Mouse (Mus musculus) small intestine, adult 2 months (tissue): ENCODE data around the gene Ankib1. TPM values are rescaled to one million over a fixed set of nuclear protein-coding genes. Genes with fewer than 3 reads are reported as not detected.
A peak's percentile ranks its signal among the peaks of the same experiment; 100 is the strongest.
"Not testable (repeated sequence)": the region's sequence is repeated elsewhere in the genome, so short reads cannot be mapped to it uniquely, and the experiment has no call there.

Experiments
- H3K27ac ChIP-seq: fragments of 200-500 bp; 2 replicates; pipeline ENCODE4 v1.5.1; 2012; ENCODE audit warnings: low read depth, low read length, control low read depth, inconsistent platforms; ENCODE audit not compliant: insufficient read depth
- H3K27me3 ChIP-seq: fragments of 200-500 bp; 2 replicates; pipeline ENCODE4 v1.6.1; 2012; ENCODE audit warnings: mild to moderate bottlenecking, moderate library complexity, low read length, inconsistent platforms; ENCODE audit not compliant: control insufficient read depth, insufficient read depth
- H3K36me3 ChIP-seq: fragments of 200-500 bp; 2 replicates; pipeline ENCODE4 v1.6.1; 2012; ENCODE audit warnings: mild to moderate bottlenecking, low read length, control low read depth, inconsistent platforms; ENCODE audit not compliant: control insufficient read depth, insufficient read depth
- H3K4me1 ChIP-seq: fragments of 200-500 bp; 2 replicates; pipeline ENCODE4 v1.6.1; 2012; ENCODE audit warnings: low read length, inconsistent platforms, mixed read lengths; ENCODE audit not compliant: control insufficient read depth, insufficient read depth, insufficient read length
- H3K4me3 ChIP-seq: fragments of 200-500 bp; 2 replicates; pipeline ENCODE4 v1.5.1; 2012; ENCODE audit warnings: low read depth, mild to moderate bottlenecking, control low read depth, inconsistent platforms, low read length, moderate library complexity
- CTCF ChIP-seq: fragments of 200-500 bp; IDR thresholded peaks from 2 replicates; pipeline ENCODE4 v1.5.1; 2012; ENCODE audit warnings: low read depth, mild to moderate bottlenecking, control low read depth, inconsistent platforms, low read length, moderate library complexity, mixed read lengths; ENCODE audit not compliant: insufficient replicate concordance, insufficient read length; ENCODE audit errors: extremely low read depth
- POLR2A ChIP-seq: fragments of 200-500 bp; IDR thresholded peaks from 2 replicates; pipeline ENCODE4 v1.6.1; 2012; ENCODE audit warnings: low read depth, mild to moderate bottlenecking, control low read depth, inconsistent platforms, low read length, moderate library complexity
- WGBS: fragments of 180-500 bp; shearing (Covaris S2); methylation state at CpG from one replicate; pipeline ENCODE4 v1.1.7; 2018; 5-methylcytosine and 5-hydroxymethylcytosine counted together
- polyA plus RNA-seq: library from polyadenylated mRNA; depleted of rRNA; stranded (reverse); fragments of >200 nt; gene quantifications from 2 replicates; pipeline ENCODE4 v1.2.3, GENCODE M21; 2012

Gene Ankib1
- polyA plus RNA-seq, 1 experiment = 6.3 TPM

GRCm38 (mm10) chr5:3783947-3784681 lies 18.6 kb downstream of the Ankib1 start:
- Histone ChIP-seq H3K36me3 (no peaks in the 10 kb centered on the region), H3K27me3 (no peaks in the 10 kb centered on the region), H3K4me3 (no peak overlapping the region), H3K27ac (no peak overlapping the region), H3K4me1 (no peaks in the 10 kb centered on the region)
- 79% methylated on average over 2 of the region's 2 CpGs for WGBS
- TF ChIP-seq CTCF (no peak), POLR2A (no peak)

GRCm38 (mm10) chr5:3782670-3783069 lies 20.1 kb downstream of the Ankib1 start:
- H3K4me3 ChIP-seq = no peak overlapping the region
- no peaks in the 10 kb centered on the region for H3K36me3 ChIP-seq
- H3K4me1 ChIP-seq = no peaks in the 10 kb centered on the region
- no peak overlapping the region for H3K27ac ChIP-seq
- TF ChIP-seq CTCF (peak; percentile 48; the same call in 1 of the 2 replicates), POLR2A (no peak)
- no peaks in the 10 kb centered on the region for H3K27me3 ChIP-seq

GRCm38 (mm10) chr5:3772017-3772416 lies 30.7 kb downstream of the Ankib1 start:
- Histone ChIP-seq H3K4me1 (0 out of 2 replicates have a peak, but pooled peaks cover 2% of the 10 kb centered on the region), H3K4me3 (no peak overlapping the region), H3K36me3 (peaks cover 7% of the 10 kb centered on the region), H3K27ac (no peak overlapping the region), H3K27me3 (no peaks in the 10 kb centered on the region)
- no peak for TF ChIP-seq CTCF
- no peak for TF ChIP-seq POLR2A
- WGBS = 26% methylated on average over 3 of the region's 3 CpGs

GRCm38 (mm10) chr5:3771512-3771911 lies 31.2 kb downstream of the Ankib1 start:
- Histone ChIP-seq H3K36me3 (peaks cover 8% of the 10 kb centered on the region), H3K4me3 (no peak overlapping the region), H3K27ac (no peak overlapping the region), H3K4me1 (0 out of 2 replicates have a peak, but pooled peaks cover 2% of the 10 kb centered on the region), H3K27me3 (no peaks in the 10 kb centered on the region)
- 81% methylated on average over 3 of the region's 3 CpGs for WGBS
- TF ChIP-seq POLR2A = no peak
- no peak for TF ChIP-seq CTCF

DNA sequence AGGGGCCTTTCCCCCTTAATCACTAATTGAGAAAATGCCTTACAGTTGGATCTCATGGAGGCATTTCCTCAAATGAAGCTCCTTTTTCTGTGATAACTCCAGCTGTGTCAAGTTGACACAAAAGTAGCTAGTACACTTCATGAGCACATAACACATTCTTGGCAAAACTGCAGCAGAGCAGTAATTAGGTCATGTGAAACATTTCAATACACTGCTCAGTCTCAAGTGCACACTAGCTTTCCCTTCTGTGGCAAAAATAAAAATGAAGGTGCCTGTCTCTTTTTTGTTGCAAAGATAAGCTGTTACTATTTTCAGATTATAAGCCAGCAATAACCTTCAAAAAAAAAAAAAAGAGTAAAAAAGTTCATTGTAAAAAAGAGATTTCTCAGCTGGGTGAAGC lies 52.2 kb downstream of the Ankib1 start:
- not testable (repeated sequence) for H3K27me3 ChIP-seq, H3K4me3 ChIP-seq, H3K27ac ChIP-seq, H3K4me1 ChIP-seq
- H3K36me3 ChIP-seq = peaks cover 19% of the 10 kb centered on the region

DNA sequence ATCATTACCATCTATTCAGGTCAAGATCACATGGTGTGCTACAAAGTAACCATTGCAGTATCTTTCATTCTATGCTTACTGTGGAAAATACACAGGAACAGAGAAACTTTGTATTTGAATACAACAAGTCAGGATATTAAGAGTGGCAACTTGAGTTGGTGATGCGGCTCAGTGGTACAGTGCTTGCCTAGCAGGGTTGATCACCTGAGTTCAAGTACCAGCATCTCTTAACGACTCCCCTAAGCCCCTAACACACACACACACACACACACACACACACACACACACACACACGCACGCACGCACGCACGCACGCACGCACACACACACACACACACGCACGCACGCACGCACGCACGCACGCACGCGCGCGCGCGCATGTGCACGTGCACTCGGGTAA lies 69.9 kb downstream of the Ankib1 start:
- not testable (repeated sequence) for H3K4me3 ChIP-seq, H3K27me3 ChIP-seq, H3K27ac ChIP-seq, H3K4me1 ChIP-seq
- peaks cover 14% of the 10 kb centered on the region for H3K36me3 ChIP-seq
- 96% methylated on average over 24 of the region's 24 CpGs for WGBS

GRCm38 (mm10) chr5:3728820-3729219 lies 73.9 kb downstream of the Ankib1 start:
- peaks cover 26% of the 10 kb centered on the region for H3K36me3 ChIP-seq
- TF ChIP-seq CTCF (no peak), POLR2A (no peak)
- H3K27ac ChIP-seq = no peak overlapping the region
- H3K4me1 ChIP-seq = no peaks in the 10 kb centered on the region
- no peaks in the 10 kb centered on the region for H3K27me3 ChIP-seq
- 69% methylated on average over 5 of the region's 5 CpGs for WGBS
- no peak overlapping the region for H3K4me3 ChIP-seq

DNA sequence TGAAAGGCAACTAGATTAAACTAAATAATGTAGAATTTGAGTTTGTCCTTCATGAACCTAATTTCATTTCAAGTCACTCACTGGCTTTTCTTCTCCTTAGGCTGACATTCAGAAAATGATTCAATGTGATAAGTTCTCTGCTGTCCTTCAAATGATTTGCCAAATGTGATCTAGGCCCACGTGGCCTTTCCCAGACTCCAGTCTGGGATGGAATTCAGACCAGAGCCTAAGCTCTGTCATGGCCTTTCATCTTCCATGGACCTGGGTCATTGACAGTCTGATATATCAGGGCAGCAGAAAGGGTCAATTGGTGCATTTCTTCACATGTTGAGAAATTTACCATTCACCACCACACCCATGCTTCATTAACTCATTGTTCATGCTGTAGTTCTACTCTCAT lies 77.2 kb downstream of the Ankib1 start:
- Histone ChIP-seq H3K36me3 (peaks cover 32% of the 10 kb centered on the region), H3K27ac (no peak overlapping the region), H3K4me3 (no peak overlapping the region), H3K27me3 (no peaks in the 10 kb centered on the region), H3K4me1 (no peaks in the 10 kb centered on the region)
- TF ChIP-seq POLR2A (no peak), CTCF (no peak)
- WGBS = 84% methylated on average over 1 of the region's 1 CpGs
